Mouse (Mus musculus) limb, embryonic 15.5 days (tissue): ENCODE results near the gene Zzz3. TPM values are rescaled to one million over a fixed set of nuclear protein-coding genes. Genes with fewer than 3 reads are reported as not detected.

Experiments used
- ATAC-seq: fragments of 200-750 bp; cut with Nextera tagmentation; 2 replicates; pipeline ENCODE4 v1.8.0; 2017; ENCODE audit warnings: low read depth, moderate TSS enrichment; ENCODE audit not compliant: insufficient number of reproducible peaks, low FRiP score, low TSS enrichment
- H3K27ac ChIP-seq: fragments of 300-500 bp; sonication (generic); 2 replicates; pipeline ENCODE4 v1.5.1; 2015; ENCODE audit warnings: moderate library complexity, mild to moderate bottlenecking, inconsistent platforms
- H3K27me3 ChIP-seq: fragments of 300-500 bp; sonication (generic); 2 replicates; pipeline ENCODE4 v1.6.1; 2015; ENCODE audit warnings: inconsistent platforms
- H3K36me3 ChIP-seq: fragments of 300-500 bp; sonication (generic); 2 replicates; pipeline ENCODE4 v1.6.1; 2015; ENCODE audit warnings: inconsistent platforms
- H3K4me1 ChIP-seq: fragments of 300-500 bp; sonication (generic); 2 replicates; pipeline ENCODE4 v1.6.1; 2015; ENCODE audit warnings: inconsistent platforms
- H3K4me2 ChIP-seq: fragments of 300-500 bp; sonication (generic); 2 replicates; pipeline ENCODE4 v1.6.1; 2015; ENCODE audit warnings: mild to moderate bottlenecking, inconsistent platforms
- H3K4me3 ChIP-seq: fragments of 300-500 bp; sonication (generic); 2 replicates; pipeline ENCODE4 v1.5.1; 2015; ENCODE audit warnings: mild to moderate bottlenecking, inconsistent platforms
- H3K9ac ChIP-seq: fragments of 300-500 bp; sonication (generic); 2 replicates; pipeline ENCODE4 v1.6.1; 2015; ENCODE audit warnings: inconsistent platforms
- H3K9me3 ChIP-seq: fragments of 300-500 bp; sonication (generic); 2 replicates; pipeline ENCODE4 v1.6.1; 2016; ENCODE audit warnings: inconsistent platforms
- WGBS: fragments of 180-500 bp; shearing (Covaris S2); methylation state at CpG from one replicate; pipeline ENCODE4 v1.1.7; 2015; 5-methylcytosine and 5-hydroxymethylcytosine counted together
- polyA plus RNA-seq: library from polyadenylated mRNA; unstranded; fragments of >200 nt; fragmentation: Nextera tagmentation; extraction: Ambion mirVana; gene quantifications from 2 replicates; pipeline ENCODE4 v1.2.1, GENCODE M21; 2015

Gene Zzz3
- polyA plus RNA-seq, 1 experiment from 2014 or later: 41.4 TPM

DNA sequence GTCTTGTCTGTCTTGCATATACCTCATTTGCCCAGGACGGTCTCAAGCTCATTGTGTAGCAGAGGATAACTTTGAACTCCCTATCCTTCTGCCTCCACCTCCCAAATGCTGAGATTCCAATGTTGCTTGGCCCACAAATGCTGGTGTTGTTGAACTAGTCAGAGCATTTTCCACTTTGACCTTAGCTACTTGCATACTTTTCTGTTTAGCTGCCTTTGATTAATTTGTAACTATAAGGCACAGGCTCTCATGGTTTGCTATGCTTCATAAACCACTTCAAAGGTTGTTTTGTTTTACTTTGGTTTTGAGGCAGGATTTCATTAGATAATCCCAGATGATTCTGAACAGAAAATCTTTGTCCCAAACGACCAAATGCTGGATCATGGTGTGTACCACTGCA lies 8.6 kb downstream of the Zzz3 start:
- Histone ChIP-seq H3K4me2 (no peak overlapping the region), H3K9me3 (no peaks in the 10 kb centered on the region), H3K36me3 (no peaks in the 10 kb centered on the region), H3K4me3 (no peak overlapping the region), H3K27ac (no peak overlapping the region), H3K27me3 (no peaks in the 10 kb centered on the region), H3K9ac (no peak overlapping the region), H3K4me1 (peaks cover 8% of the 10 kb centered on the region)
- WGBS: 69% methylated on average over 2 of the region's 2 CpGs
- ATAC-seq: no peak

GRCm38 (mm10) chr3:152405420-152405819 lies 10.1 kb downstream of the Zzz3 start:
- no peak for ATAC-seq
- Histone ChIP-seq H3K9ac (no peak overlapping the region), H3K36me3 (no peaks in the 10 kb centered on the region), H3K27me3 (no peaks in the 10 kb centered on the region), H3K4me2 (no peak overlapping the region), H3K4me1 (peaks cover 5% of the 10 kb centered on the region), H3K9me3 (no peaks in the 10 kb centered on the region), H3K27ac (no peak overlapping the region), H3K4me3 (no peak overlapping the region)
- WGBS: 89% methylated on average over 7 of the region's 7 CpGs

GRCm38 (mm10) chr3:152405978-152406640 lies 10.8 kb downstream of the Zzz3 start:
- no peaks in the 10 kb centered on the region for H3K9me3 ChIP-seq
- no peak overlapping the region for H3K27ac ChIP-seq
- H3K4me1 ChIP-seq: peaks cover 7% of the 10 kb centered on the region
- no peaks in the 10 kb centered on the region for H3K36me3 ChIP-seq
- H3K27me3 ChIP-seq: no peaks in the 10 kb centered on the region
- no peak overlapping the region for H3K4me3 ChIP-seq
- ATAC-seq: no peak
- no peak overlapping the region for H3K9ac ChIP-seq
- H3K4me2 ChIP-seq: no peak overlapping the region
- WGBS: 64% methylated on average over 4 of the region's 4 CpGs

- Histone ChIP-seq H3K4me2 (no peak overlapping the region), H3K9me3 (no peaks in the 10 kb centered on the region), H3K4me1 (peaks cover 3% of the 10 kb centered on the region; the same call in 1 of the 2 replicates), H3K4me3 (no peak overlapping the region), H3K27me3 (no peaks in the 10 kb centered on the region), H3K36me3 (no peaks in the 10 kb centered on the region), H3K27ac (no peak overlapping the region), H3K9ac (no peak overlapping the region)
- WGBS: 75% methylated on average over 7 of the region's 7 CpGs
- ATAC-seq: no peak
Observed at GRCm38 (mm10) chr3:152410980-152411551, 15.8 kb downstream of the Zzz3 start.

DNA sequence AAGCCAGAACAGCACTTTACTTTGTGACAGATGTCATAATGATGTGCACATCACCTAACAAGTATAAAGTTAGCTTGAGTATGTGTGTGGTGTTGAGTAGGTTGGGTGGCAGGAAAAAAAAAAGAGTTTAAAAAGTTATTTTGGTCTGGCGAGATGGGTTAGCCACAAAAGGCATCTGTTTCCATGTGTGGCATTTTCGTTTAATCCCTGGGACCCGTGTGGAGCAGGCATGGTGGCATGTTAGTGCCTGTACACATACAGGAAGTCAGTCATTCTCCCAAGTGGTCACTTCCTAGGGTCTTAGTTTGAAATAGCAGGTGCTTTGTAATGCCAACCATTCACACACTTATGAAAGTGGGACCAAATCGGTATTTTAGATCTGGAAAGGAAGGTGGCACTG lies 17.1 kb downstream of the Zzz3 start:
- WGBS: 65% methylated on average over 4 of the region's 4 CpGs

GRCm38 (mm10) chr3:152428925-152429324 lies 33.7 kb downstream of the Zzz3 start:
- Histone ChIP-seq H3K9ac (no peak overlapping the region), H3K4me1 (no peaks in the 10 kb centered on the region), H3K27ac (no peak overlapping the region), H3K36me3 (peaks cover 27% of the 10 kb centered on the region), H3K4me2 (no peak overlapping the region), H3K9me3 (no peaks in the 10 kb centered on the region), H3K4me3 (no peak overlapping the region), H3K27me3 (no peaks in the 10 kb centered on the region)
- 95% methylated on average over 8 of the region's 8 CpGs for WGBS
- no peak for ATAC-seq

More for the DNA sequence above, 17.1 kb downstream of the Zzz3 start:
- Histone ChIP-seq H3K9me3 (no peaks in the 10 kb centered on the region), H3K4me2 (no peak overlapping the region), H3K4me1 (0 out of 2 replicates have a peak, but pooled peaks cover 3% of the 10 kb centered on the region), H3K9ac (no peak overlapping the region), H3K27ac (no peak overlapping the region), H3K36me3 (no peaks in the 10 kb centered on the region), H3K27me3 (no peaks in the 10 kb centered on the region), H3K4me3 (no peak overlapping the region)
- ATAC-seq: no peak

GRCm38 (mm10) chr3:152432677-152433076 lies 37.4 kb downstream of the Zzz3 start:
- no peak overlapping the region for H3K4me2 ChIP-seq
- H3K27me3 ChIP-seq: no peaks in the 10 kb centered on the region
- no peaks in the 10 kb centered on the region for H3K9me3 ChIP-seq
- ATAC-seq: no peak
- H3K4me3 ChIP-seq: no peak overlapping the region
- no peak overlapping the region for H3K27ac ChIP-seq
- 94% methylated on average over 7 of the region's 7 CpGs for WGBS
- H3K9ac ChIP-seq: no peak overlapping the region
- no peaks in the 10 kb centered on the region for H3K4me1 ChIP-seq
- peaks cover 23% of the 10 kb centered on the region for H3K36me3 ChIP-seq

DNA sequence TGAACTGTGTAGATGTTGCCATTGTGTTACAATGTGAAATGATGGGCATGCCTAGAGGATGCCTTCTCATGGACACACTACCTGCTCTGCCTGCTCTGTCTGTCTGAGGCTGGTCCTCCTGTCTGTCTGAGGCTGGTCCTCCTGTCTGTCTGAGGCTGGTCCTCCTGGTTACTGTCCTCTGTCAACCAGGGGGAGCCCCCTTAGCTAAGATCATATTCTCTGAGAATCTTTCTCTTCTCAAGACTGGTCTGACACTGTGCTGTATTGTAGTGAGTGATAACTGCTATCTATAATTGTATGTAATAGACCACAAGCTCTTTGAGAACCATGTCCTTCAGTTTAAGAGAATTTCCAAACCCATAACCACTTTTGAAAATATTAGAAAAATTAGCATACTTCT lies 40.3 kb downstream of the Zzz3 start:
- no peak overlapping the region for H3K4me3 ChIP-seq
- H3K9ac ChIP-seq: no peak overlapping the region
- H3K36me3 ChIP-seq: peaks cover 10% of the 10 kb centered on the region
- no peak for ATAC-seq
- no peak overlapping the region for H3K27ac ChIP-seq
- no peak overlapping the region for H3K4me2 ChIP-seq
- no peaks in the 10 kb centered on the region for H3K4me1 ChIP-seq
- no peaks in the 10 kb centered on the region for H3K27me3 ChIP-seq
- H3K9me3 ChIP-seq: no peaks in the 10 kb centered on the region

DNA sequence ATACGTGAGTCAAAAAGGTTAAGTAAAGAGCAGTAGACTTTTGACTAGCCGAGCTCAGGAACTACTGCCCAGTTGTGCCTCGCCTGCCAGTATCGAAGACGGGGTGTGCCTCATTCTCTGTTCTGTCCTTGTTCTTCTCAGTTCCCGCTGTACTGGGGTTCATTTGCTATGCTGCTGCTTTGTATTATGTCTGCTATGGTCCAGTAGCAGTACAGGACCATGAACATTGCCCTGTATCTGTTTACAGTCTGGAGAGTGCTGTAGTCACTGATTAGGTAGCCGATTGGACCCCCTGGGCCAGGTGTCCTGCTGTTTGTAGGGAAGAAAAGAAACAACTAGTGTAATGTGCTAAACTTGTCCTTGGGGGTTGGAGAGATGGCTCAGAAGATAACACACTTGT lies 42.8 kb downstream of the Zzz3 start:
- no peak for ATAC-seq
- H3K27ac ChIP-seq: no peak overlapping the region
- H3K27me3 ChIP-seq: no peaks in the 10 kb centered on the region
- H3K9me3 ChIP-seq: no peaks in the 10 kb centered on the region
- peaks cover 10% of the 10 kb centered on the region; the same call in 1 of the 2 replicates for H3K36me3 ChIP-seq
- H3K9ac ChIP-seq: no peak overlapping the region
- no peak overlapping the region for H3K4me3 ChIP-seq
- WGBS: 96% methylated on average over 7 of the region's 7 CpGs
- no peaks in the 10 kb centered on the region for H3K4me1 ChIP-seq
- H3K4me2 ChIP-seq: no peak overlapping the region

DNA sequence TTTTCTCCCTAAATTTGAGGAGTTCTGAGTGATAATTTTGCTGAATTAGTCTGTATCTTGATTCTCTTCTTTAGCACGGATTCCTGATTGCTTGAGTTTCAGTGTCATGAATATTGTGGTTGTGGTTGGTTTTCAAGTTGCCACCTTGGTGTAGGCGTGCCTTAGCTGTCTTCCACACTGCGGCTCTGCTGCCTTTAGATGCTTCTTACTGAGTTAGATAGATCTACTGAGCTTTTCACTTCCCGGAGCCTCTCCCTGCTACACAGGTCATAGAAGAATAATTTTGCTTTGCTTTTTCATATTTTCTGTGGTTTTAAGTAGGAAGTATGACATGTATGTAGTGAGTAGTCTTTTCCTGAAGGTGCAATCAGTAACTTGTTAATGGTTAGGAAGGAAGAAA lies 47.5 kb downstream of the Zzz3 start:
- Histone ChIP-seq H3K4me2 (no peak overlapping the region), H3K27me3 (no peaks in the 10 kb centered on the region), H3K4me1 (no peaks in the 10 kb centered on the region), H3K4me3 (no peak overlapping the region), H3K9ac (no peak overlapping the region), H3K27ac (no peak overlapping the region), H3K36me3 (no peaks in the 10 kb centered on the region), H3K9me3 (no peaks in the 10 kb centered on the region)
- 90% methylated on average over 4 of the region's 4 CpGs for WGBS
- ATAC-seq: no peak

DNA sequence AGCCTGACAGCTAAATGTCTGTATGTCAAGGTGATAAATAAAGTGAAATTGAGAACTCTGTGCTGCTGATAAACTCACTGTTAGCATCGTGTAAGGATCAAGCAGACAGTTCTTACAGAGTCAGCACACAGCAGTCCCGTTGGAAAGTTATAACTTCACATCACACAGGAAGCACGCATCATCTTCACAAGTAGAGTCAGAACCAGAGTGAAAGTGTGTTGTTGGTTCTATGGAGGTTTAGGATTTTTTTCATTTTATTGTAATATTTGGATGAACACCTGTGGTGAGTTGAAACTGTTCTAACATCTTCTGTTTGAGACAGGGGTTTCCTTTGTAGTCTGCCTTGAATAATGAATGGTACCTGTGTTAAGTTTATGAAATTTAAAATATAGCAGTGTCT lies 48.8 kb downstream of the Zzz3 start:
- Histone ChIP-seq H3K4me3 (no peak overlapping the region), H3K4me2 (no peak overlapping the region), H3K36me3 (peaks cover 3% of the 10 kb centered on the region; the same call in 1 of the 2 replicates), H3K27me3 (no peaks in the 10 kb centered on the region), H3K4me1 (no peaks in the 10 kb centered on the region), H3K9ac (no peak overlapping the region), H3K9me3 (no peaks in the 10 kb centered on the region), H3K27ac (no peak overlapping the region)
- WGBS: 86% methylated on average over 3 of the region's 3 CpGs
- no peak for ATAC-seq

DNA sequence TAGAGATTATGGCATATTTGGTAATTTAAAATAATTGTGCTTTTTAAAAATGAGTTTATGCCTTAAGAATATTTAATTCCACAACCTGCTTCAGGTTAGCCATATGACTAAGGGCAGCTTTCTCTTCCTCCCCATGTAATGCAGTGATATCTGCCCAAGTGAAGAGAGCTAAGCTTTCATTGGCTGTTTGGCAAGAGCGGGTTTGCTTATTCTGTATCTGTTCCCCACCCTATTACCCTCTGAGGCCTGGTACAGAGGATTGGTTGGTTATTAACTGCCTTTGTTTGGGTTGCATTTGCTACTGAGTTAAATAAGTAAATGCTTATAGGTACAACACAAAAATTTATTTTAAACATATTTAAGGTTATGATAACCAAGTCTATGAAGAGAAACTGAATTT lies 51.7 kb downstream of the Zzz3 start:
- Histone ChIP-seq H3K36me3 (peaks cover 20% of the 10 kb centered on the region), H3K9me3 (no peaks in the 10 kb centered on the region), H3K27ac (no peak overlapping the region), H3K4me1 (no peaks in the 10 kb centered on the region), H3K4me2 (no peak overlapping the region), H3K9ac (no peak overlapping the region), H3K4me3 (no peak overlapping the region), H3K27me3 (no peaks in the 10 kb centered on the region)
- 97% methylated on average over 1 of the region's 1 CpGs for WGBS
- no peak for ATAC-seq
